Mouse (Mus musculus): Measurements from ENCODE around the gene Ubr3.
A peak's percentile ranks its signal among the peaks of the same experiment; 100 is the strongest.
"Not testable (repeated sequence)": the region's sequence is repeated elsewhere in the genome, so short reads cannot be mapped to it uniquely, and the experiment has no call there.

Ubr3 gene

DNA sequence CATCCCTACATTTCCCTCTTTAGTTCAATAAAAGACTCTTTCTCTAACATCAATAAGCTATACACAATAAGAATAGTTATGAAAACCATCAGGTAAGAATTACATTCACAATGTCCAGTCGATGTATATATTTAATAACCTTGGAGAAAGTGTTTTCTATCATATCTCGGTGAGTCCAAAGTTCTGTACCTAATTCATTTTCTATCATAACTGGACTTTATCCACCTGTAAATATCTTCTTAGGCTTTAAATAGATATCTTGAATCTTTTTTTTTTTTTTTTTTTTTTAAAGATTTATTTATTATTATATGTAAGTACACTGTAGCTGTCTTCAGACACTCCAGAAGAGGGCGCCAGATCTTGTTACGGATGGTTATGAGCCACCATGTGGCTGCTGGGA, 10.3 kb downstream of the Ubr3 start:
- DNase-seq (ENCODE audit: low spot score in 2 of 2) = not testable (repeated sequence)

DNA sequence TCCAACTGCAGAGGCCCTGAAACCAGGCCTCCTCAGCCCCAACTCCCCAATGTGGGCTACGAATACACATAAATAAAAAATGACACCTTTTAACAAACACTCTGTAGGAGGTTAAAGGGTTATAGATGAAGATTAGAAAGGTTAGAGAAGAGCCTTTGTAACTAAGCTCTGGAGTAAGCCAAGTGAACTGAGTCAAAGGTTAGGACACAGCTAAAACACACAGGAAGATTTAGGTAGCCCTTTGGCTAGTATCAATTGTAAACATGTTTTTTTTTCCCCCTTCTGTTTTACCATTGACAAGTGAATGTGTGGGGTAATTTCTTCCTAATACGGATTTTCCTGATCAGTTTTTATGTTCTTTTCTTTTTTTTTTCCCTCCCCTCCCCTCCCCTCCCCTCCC, 15.8 kb downstream of the Ubr3 start:
- no peak for DNase-seq (ENCODE audit: low spot score in 2 of 2)

DNA sequence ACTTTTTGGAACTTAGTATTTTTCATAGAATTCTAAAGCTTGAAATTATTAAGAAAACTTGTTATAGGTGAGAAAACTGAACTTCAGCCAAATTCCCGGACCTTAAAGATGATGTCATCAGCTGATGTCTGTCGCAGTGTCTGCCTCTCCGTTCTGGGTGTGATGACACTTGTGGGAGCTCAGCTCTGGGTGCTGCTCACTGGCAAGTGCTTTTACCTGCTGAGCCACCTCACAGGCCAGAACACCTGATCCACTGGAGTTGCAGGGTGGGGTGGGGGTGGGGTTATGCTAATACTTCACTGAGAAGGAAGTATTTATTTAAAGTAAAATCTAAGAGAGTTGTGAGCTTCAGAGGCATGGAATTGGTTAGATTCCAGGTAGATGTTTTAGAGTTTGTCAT, 20.3 kb downstream of the Ubr3 start:
- DNase-seq (ENCODE audit: low spot score in 2 of 2) = no peak

DNA sequence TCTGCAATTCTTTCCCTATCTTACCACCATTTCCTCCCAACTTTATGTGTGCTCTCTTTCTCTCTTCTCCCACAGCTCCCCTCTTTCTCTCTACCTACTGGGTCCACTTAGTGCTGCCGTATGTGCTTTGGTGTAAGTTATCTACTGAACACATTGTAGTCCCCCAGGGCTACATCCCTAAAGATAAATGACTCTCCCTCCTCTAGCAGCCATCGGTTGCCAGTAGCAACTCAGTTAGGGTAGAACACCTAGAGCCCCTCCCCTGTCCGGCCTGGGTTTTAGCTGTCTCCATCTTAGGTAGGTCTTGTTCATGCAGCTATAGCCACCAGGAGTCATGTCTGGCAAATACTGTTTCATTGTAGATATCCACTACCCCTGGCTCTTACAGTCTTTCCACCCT, 27.9 kb downstream of the Ubr3 start:
- no peak for DNase-seq (ENCODE audit: low spot score in 2 of 2)

DNA sequence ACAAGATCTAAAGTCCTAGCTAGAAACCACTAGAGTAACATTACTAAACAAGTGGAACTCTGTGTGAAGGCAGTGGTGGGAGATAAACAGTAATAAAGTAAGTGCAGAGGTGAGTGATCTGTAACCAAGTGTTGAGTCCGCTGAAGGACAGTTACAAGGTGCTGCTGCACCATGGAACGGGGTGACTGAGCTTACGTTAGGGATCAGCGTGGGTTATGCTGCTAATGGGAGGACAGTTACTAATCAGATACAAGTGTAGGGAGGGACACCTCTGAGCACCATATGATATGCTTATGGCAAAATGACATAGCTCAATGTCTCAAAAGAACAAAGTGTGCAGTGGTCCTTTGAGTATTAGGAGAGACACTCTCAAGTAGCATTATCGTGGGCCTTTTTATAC, 39.3 kb downstream of the Ubr3 start:
- DNase-seq (ENCODE audit: low spot score in 2 of 2) = no peak

DNA sequence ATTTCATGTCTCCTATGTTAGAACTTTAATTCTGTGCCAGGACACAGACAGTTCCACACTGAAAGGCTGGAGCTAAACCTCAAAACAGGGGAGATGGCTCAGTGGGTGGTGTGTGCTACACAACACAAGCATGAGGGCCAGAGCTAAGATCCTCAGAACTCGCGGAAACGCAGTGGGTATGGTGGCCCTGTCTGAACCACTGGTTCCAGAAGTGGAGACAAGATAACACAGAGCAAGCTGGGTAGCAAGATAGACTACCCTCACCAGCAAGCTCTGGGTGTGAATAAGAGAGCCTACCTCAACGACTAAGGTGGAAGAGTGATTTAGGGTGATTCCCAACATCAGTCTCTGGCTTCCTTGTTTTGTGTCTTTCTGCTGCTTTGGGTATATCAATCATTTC, 42.2 kb downstream of the Ubr3 start:
- DNase-seq (ENCODE audit: low spot score in 2 of 2) = no peak

DNA sequence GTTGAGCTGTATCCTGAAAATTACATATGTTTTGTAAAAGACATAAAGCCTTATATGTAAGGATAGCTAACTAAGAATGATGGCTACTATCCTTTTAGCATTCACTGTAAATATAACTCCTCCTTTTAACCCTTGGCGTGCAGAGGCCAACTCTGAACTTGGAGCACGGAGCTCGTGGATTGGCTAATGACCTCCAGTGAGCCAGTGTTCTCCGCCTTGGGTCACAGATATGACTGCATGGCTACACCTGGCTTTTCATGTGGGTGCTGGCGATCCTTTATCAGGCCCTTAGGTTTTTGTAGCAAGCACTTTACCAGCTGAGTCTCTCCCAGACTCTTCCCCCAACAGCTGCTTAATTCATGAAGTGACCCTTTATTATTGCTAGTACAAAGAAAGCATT, 42.6 kb downstream of the Ubr3 start:
- DNase-seq (ENCODE audit: low spot score in 2 of 2) = no peak

DNA sequence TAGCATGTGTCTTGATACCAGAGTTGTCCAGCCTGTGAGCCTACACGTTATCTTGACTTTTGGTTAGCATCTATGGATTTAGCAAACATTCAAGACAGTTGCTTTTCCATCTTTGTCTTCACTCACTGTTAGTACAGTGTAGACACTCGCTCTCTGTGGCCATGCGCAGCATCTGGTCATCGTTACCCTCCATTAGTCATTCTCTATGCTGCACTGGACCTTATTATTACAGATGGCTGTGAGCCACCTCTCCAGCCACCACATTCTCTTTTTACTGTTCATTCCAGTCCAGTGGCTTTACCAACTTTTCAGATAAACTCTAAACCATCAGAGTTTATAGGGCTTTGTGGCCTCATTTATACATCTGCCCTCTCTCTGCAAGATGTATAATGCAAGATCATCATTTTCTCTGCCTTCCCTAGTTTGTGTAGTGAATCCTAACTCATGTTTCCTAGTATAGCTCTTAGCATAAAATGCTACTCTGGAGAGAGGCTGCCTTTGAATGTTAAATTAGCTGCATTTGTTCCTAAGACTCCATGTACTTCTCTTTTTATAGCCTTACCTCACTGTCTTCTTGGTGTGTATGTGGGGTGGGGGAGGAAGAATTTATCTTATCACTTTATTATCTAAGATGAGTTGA, 44.5 kb downstream of the Ubr3 start:
- DNase-seq (ENCODE audit: low spot score in 2 of 2) = no peak

DNA sequence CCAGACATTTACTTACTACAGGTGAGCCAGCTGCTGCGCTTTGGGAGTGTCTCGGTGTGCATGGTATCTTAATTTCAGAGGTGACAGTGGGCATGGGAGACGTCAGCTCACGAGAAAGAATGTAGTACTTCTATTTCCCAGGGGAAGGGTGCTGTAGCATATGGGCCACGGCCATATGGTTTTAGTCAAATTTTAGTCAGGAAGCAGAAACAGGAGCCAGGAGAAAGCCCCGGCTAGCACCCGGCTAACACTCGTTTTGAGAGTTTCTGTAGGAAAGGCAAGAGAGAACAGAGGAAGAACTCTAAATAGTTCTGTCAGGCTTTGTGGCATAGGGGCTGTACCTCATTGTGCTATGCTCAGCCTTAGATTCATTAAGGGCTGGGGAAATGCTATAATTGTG, 55.8 kb downstream of the Ubr3 start:
- DNase-seq (ENCODE audit: low spot score in 2 of 2) = no peak

DNA sequence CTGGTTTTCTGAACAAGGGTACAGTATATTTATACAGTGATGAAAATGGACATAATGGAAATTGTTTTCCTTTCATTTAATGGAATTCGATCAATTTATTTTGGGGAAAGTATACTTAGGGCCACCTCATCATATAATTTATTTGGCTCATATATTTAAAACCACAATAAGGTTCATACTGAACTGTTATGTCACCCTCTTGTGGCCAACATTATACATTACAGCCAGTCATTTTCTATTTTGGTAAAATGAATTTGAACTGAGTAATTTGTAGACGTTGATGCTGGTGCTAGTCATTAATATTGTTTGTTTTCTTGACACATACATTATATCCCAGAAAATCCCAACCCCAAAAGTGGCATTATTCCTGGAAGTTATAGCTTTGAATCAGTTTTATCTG, 58.6 kb downstream of the Ubr3 start:
- DNase-seq (ENCODE audit: low spot score in 2 of 2) = no peak

DNA sequence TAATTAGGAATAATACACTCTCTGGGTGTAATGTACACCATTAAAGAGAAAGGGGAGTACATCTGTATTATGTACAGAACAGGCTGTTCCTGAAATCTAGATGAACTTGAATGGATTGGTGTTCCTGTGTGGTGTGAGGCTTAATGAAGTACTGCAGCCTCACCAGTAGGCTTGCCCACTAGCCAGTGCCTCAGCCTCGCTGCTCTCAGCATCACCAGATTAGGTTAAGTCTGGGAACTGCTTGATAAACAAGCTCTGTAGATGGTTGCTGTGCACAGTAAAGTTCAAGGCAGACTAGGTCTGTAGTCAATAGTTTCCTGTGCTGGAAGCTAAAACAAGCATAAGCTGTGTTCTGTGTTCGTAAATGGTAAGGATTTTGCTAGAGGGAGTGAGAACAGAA, 60.6 kb downstream of the Ubr3 start:
- DNase-seq (ENCODE audit: low spot score in 2 of 2) = no peak

DNA sequence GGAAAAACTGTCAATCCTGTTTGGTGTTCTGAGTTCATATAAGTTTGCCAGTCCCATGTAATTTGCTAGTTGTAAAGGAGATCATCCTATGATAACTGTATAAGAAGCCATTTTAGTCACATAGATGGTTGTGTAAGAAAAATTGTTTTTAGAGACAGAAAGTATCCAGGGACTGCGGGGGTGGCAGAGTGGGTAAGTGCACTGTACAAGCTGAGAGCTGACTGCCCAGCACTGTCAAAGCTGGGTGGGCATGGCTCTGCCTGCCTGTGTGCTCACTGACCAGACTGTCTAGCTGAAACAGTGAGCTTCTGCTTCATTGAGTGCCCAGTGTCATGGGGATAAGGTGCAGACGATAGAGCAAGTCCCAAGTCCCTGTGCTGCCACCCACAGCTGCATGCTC, 77.8 kb downstream of the Ubr3 start:
- no peak for DNase-seq (ENCODE audit: low spot score in 2 of 2)

DNA sequence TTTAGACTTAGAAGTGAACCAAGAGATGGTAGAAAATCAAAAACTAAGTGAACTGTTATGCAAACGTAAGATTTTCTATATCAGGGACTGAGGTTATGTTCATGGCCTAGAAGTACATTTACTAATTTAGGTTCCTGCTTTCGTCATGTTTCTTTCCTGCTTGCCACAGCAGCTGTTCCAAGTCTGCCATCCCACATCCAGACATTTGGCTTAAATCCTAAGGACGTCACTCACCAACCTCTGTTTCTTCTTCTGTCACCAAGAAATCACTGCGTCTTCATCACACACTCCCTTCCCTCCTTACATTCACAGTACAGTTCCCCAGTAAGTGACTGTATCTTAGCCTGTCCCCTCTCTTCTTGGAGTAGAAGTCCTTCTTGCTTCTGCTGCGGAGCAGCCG, 92.2 kb downstream of the Ubr3 start:
- no peak for DNase-seq (ENCODE audit: low spot score in 2 of 2)

DNA sequence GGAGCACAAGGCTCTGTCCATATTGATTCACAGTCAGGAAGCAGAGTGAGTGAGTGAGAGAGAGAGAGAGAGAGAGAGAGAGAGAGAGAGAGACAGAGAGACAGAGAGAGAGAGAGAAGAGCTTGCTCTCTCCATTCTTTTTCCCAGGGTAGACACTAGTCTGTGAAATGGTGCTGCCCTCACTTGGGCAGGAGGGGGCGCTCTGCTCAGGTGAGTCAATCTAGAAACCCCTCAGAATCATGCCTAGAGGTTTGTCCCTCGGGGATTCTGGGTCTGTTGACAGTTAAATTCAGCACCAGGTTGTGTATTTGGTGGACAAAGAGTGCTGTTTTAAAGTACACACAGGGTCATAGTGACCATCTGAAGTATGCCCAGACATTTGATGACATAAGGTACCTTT, 93.6 kb downstream of the Ubr3 start:
- no peak for DNase-seq (ENCODE audit: low spot score in 2 of 2)

DNA sequence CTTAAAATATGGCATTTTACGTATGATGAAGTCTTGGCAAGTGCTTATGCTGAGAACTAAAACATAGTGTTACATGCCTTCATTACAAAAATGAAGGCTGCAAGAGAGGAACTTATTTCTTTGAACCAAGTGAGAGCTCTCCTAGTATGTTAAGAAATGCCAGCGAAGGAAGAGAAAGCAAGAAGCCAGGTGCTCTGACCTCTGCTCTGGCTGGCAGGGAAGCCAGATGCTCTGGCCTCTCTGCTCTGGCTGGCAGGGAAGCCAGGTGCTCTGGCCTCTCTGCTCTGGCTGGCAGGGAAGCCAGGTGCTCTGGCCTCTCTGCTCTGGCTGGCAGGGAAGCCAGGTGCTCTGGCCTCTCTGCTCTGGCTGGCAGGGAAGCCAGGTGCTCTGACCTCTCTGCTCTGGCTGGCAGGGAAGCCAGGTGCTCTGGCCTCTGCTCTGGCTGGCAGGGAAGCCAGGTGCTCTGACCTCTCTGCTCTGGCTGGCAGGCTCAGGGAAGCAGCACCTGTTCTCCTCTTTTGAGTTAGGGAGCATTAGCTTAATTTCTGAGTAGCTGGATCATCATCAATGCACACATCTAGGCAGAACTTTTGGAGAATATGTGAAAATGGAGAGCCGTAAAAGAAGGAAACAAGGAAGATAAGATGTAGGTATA, 97.2 kb downstream of the Ubr3 start:
- not testable (repeated sequence) for DNase-seq (ENCODE audit: low spot score in 2 of 2)

DNA sequence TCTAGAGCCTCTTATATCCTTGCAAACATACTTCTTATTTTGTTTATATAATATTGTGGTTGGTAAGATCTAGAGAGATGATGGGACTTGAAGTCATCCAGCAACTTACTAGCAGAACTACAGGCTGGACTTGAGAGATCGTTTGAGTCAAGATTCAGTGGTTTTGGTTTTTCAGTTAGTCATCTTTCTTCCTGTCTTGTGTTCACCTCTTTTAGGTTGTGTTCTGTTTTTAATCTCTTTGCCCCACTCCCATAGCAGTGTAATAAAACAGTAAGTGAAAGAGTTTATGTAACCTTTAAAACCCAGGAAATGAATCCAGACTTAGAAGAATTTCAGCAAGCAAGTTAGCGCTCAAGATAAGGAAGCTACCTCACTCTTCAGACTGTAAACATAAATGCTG, 97.7 kb downstream of the Ubr3 start:
- no peak for DNase-seq (ENCODE audit: low spot score in 2 of 2)

DNA sequence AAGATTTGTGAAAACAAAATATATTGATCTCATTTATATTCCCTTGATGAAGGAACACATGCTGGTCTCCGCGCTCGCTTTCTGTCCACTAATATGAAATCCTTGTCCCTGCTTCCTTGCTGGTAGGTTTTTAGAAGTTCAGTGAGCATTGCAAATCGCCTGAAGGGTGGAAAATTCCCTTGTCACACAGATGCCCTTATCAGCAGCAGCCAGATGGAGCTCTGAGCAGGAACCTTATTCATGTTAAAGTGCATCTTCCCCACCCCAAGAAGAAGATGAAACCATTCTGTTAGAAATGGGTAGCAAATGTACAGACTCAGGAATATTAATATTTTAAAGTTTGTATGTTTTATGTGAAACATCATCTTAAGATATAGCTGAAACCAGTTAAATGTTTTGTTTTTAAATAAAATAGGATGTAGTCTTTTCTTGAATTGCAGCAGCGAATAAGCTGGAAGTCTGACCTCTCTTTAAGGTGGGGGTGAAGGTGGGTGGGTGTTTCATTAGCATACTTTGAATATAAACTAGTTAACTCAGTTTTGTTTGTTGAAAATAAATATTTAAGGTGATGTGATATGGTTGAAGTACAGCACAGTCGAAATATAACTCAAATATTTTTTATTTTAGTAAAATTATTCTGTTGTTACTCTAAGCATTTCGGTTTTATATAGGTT, 102.2 kb downstream of the Ubr3 start:
- no peak for DNase-seq (ENCODE audit: low spot score in 2 of 2)

DNA sequence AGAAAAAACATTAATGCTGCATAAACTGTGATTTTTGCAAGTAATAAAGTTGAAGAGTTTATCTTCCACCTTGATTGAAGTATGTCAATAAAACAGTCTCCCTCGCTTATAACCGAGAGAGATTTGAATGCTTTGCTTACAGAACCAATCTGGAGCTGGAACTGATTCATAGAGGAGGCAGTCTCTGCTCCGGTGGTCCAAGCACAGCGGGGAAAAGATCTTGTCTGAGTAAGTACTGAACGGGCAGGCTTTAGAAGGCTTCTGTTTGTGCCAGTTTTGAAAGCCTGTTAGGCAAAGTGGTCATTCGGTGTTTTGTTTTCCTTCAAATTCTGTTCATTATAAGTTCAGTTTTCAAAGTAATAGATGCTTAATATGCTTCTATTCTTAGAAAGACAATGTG, 103.3 kb downstream of the Ubr3 start:
- no peak for DNase-seq (ENCODE audit: low spot score in 2 of 2)

DNA sequence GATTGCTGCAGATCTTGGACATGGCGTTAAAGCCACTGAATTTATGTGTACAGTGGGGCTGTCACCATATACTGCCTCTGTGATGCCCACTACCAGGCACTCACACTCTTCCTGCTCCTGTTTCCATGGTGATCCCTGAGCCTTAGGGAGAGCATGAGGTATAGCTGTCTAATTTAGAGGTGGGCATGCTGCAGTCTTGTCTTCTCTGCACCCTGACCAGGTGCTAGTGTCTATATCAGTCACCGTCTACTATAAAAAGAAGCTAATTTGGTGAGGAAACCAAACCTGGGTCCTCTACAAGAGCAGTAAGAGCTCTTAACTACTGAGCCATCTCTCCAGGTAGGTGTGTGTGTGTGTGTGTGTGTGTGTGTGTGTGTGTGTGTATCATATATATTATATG, 109.4 kb downstream of the Ubr3 start:
- no peak for DNase-seq (ENCODE audit: low spot score in 2 of 2)

DNA sequence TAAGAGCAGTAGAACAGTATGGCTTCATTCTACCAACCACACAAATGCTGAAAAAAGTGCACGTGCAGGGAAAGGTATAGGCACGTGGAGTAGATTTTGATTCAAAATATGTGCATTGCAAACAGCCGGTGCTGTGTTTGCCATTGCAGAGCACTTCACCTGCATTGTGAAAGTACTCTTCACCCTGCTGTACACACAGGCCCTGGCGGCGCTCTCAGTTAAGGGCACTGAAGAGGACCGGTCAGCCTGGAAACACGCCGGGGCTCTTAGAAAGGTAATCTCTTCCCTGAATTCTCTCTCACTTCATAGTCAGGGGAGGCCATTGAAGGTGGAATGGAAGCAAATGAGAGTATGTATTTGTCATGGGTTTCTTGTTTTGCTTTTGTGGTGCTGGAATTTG, 115.9 kb downstream of the Ubr3 start:
- DNase-seq (ENCODE audit: low spot score in 2 of 2) = no peak

DNA sequence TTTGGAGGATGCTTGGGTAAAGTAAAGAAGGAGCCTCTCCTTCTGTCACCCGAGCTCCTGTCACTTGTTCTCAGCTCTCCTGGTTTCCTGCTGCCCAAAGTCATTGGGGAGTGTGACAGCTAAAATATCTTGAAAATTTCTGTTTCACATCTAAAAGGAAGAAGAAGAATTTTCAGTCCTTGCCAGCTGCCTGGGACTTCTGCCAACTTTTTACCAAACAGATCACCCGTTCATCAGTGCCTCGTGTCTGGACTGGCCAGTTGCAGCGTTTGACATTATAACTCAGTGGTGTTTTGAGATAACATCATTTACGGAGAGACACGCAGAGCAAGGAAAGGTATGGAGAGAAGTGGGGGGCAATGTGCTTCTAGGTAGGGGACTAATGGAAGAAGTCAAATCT, 121.2 kb downstream of the Ubr3 start:
- peak in 1 of 2 experiments; percentile 18 for DNase-seq (ENCODE audit: low spot score in 2 of 2)

DNA sequence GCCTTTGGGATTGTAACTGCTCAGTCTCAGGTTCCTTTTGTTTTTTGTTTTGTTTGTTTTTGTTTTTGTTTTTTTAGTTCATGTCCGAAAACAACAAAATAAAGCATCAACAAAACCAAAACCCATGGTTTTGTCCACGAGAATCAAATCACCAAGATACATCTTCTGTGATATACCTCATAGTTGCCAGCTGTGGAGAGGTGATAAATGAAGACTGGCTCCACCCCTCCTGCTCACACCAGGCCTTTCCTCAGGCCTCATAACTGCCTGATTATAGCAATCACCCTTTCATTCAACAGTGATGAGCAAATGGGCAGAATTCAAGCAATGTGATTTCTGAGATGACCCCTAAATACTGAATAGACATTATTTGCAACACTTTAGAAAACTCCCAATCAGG, 127.4 kb downstream of the Ubr3 start:
- no peak for DNase-seq (ENCODE audit: low spot score in 2 of 2)

DNA sequence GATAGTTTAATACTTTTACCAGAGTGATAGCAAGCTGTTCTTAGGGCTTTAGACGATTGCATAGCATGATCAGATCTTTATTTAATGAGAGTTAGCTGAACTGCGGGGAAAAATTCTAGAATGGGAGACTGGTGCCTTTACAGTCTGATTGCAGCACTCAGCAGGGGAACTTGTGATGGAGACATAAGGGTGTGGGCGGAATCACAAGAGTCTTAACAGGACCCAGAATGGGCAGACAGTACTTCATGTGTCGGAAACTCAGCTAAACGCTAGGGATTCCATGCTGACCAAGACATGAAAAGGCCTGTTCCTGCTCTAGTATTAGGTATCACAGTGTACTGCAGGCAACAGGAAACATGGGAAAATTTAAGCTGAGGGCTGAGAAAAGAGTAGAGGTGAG, 128.7 kb downstream of the Ubr3 start:
- DNase-seq (ENCODE audit: low spot score in 2 of 2) = no peak

DNA sequence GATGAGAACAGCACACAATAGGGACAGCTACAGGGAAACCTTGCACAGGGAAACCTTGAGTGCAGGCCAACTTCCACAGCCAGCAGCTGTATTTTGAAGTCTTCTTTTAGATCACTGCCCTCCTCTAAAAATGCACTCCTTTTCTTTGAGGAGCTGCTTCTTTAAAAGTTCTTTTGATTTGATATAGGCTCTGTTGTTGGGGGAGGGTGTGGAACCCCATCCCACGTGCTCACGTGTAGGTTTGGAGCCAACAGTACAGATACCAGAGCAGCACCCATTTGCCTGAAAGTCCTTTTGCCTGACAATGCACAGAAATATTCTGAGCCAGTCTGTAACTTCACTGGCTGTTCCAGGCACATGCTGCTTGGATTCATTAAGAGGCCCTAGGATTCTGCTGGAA, 134.4 kb downstream of the Ubr3 start:
- no peak for DNase-seq (ENCODE audit: low spot score in 2 of 2)

Data from heart, adult 9 months (tissue).